Mouse (Mus musculus) CH12.LX (cell line): ENCODE measurements around the gene Nek9. TPM values are rescaled to one million over a fixed set of nuclear protein-coding genes. Genes with fewer than 3 reads are reported as not detected.

Source experiments
- DNase-seq: peaks from one replicate; pipeline ENCODE4 v3.0.0-alpha.2; 2013; ENCODE audit errors: extremely low read depth
- H3K27ac ChIP-seq: 2 replicates; pipeline ENCODE4 v1.5.1; 2012; ENCODE audit warnings: low read depth, mild to moderate bottlenecking, control low read depth, moderate library complexity; ENCODE audit not compliant: insufficient read depth
- H3K27me3 ChIP-seq: replicated peaks from 2 replicates; pipeline ENCODE3; 2012; ENCODE audit warnings: inconsistent platforms
- H3K36me3 ChIP-seq, 2 experiments: replicated peaks in 1 of 2; 2 replicates each; pipeline versions ENCODE3 to v1.6.1; 2012; ENCODE audit warnings: inconsistent platforms in 1 of 2, low read length in 1 of 2, mild to moderate bottlenecking in 1 of 2, mixed read lengths in 1 of 2, moderate library complexity in 1 of 2; ENCODE audit not compliant: control insufficient read depth in 1 of 2, insufficient read depth in 1 of 2
- H3K4me1 ChIP-seq, 2 experiments: 2 replicates each; pipeline ENCODE4 v1.6.1; 2012; ENCODE audit warnings: inconsistent platforms in 1 of 2, moderate library complexity in 1 of 2; ENCODE audit not compliant: insufficient read depth in 2 of 2, control insufficient read depth in 1 of 2
- H3K4me2 ChIP-seq: 2 replicates; pipeline ENCODE4 v1.6.1; 2012; ENCODE audit warnings: low read depth, mild to moderate bottlenecking, control low read depth; ENCODE audit not compliant: poor library complexity, insufficient read depth, severe bottlenecking
- H3K4me3 ChIP-seq, 3 experiments: fragments of 150-350 bp in 1 of 3; sonication (generic) in 1 of 3; replicated peaks in 1 of 3; 2 replicates each; pipeline versions ENCODE3 to v1.5.1; 2011 to 2012; ENCODE audit warnings: low read depth in 2 of 3, low read length in 2 of 3, mild to moderate bottlenecking in 2 of 3, moderate library complexity in 2 of 3, control low read depth in 1 of 3, improper control_type of control experiment in 1 of 3, inconsistent platforms in 1 of 3, mixed read lengths in 1 of 3; ENCODE audit not compliant: poor library complexity in 1 of 3
- H3K79me2 ChIP-seq: replicated peaks from 2 replicates; pipeline ENCODE4 v1.6.1; 2012; ENCODE audit warnings: mild to moderate bottlenecking, moderate library complexity; ENCODE audit not compliant: control insufficient read depth, poor library complexity, insufficient read depth, severe bottlenecking; ENCODE audit errors: extremely low read depth
- H3K9ac ChIP-seq: 2 replicates; pipeline ENCODE4 v1.6.1; 2012; ENCODE audit warnings: low read depth, mild to moderate bottlenecking, control low read depth, moderate library complexity; ENCODE audit not compliant: insufficient read depth
- H3K9me3 ChIP-seq: replicated peaks from 2 replicates; pipeline ENCODE3; 2012; ENCODE audit warnings: low read length, inconsistent platforms, mixed read lengths
- CHD1 ChIP-seq: IDR thresholded peaks from 2 replicates; pipeline ENCODE4 v1.6.1; 2012; ENCODE audit warnings: low read depth, low read length, improper control_type of control experiment, inconsistent platforms
- CHD2 ChIP-seq: IDR thresholded peaks from 2 replicates; pipeline ENCODE4 v1.6.1; 2011; ENCODE audit warnings: low read length, improper control_type of control experiment
- CTCF ChIP-seq, 2 experiments: IDR thresholded peaks in 1 of 2; conservative IDR thresholded peaks in 1 of 2; 2 replicates each; pipeline ENCODE4 v1.5.1; 2011 to 2012; ENCODE audit warnings: low read depth in 2 of 2, low read length in 2 of 2, improper control_type of control experiment in 1 of 2, inconsistent platforms in 1 of 2, mild to moderate bottlenecking in 1 of 2, moderate library complexity in 1 of 2
- ELF1 ChIP-seq: IDR thresholded peaks from 2 replicates; pipeline ENCODE4 v1.6.1; 2014; ENCODE audit warnings: low read depth, mild to moderate bottlenecking, inconsistent platforms, low read length, improper control_type of control experiment
- EP300 ChIP-seq: IDR thresholded peaks from 2 replicates; pipeline ENCODE4 v1.6.1; 2011; ENCODE audit warnings: low read length, improper control_type of control experiment
- GABPA ChIP-seq: IDR thresholded peaks from 2 replicates; pipeline ENCODE4 v1.6.1; 2012; ENCODE audit warnings: low read depth, low read length, improper control_type of control experiment, inconsistent platforms; ENCODE audit not compliant: insufficient replicate concordance
- IRF4 ChIP-seq: IDR thresholded peaks from 2 replicates; pipeline ENCODE4 v1.6.1; 2014; ENCODE audit warnings: low read depth, mild to moderate bottlenecking, inconsistent platforms, low read length, improper control_type of control experiment
- KAT2A ChIP-seq: IDR thresholded peaks from 2 replicates; pipeline ENCODE4 v1.6.1; 2012; ENCODE audit warnings: low read length, improper control_type of control experiment, inconsistent platforms; ENCODE audit not compliant: insufficient replicate concordance
- MEF2A ChIP-seq: IDR thresholded peaks from 2 replicates; pipeline ENCODE4 v1.6.1; 2014; ENCODE audit warnings: low read depth, mild to moderate bottlenecking, inconsistent platforms, low read length, improper control_type of control experiment, borderline replicate concordance
- MXI1 ChIP-seq: IDR thresholded peaks from 2 replicates; pipeline ENCODE4 v1.6.1; 2011; ENCODE audit warnings: mild to moderate bottlenecking, low read depth, low read length, improper control_type of control experiment
- MYC ChIP-seq: IDR thresholded peaks from 2 replicates; pipeline ENCODE4 v1.6.1; 2011; ENCODE audit warnings: low read depth, mild to moderate bottlenecking, improper control_type of control experiment, low read length
- NELFE ChIP-seq: IDR thresholded peaks from 2 replicates; pipeline ENCODE4 v1.6.1; 2011; ENCODE audit warnings: low read depth, low read length, improper control_type of control experiment
- NRF1 ChIP-seq: IDR thresholded peaks from 2 replicates; pipeline ENCODE4 v1.6.1; 2014; ENCODE audit warnings: low read depth, mild to moderate bottlenecking, inconsistent platforms, low read length, improper control_type of control experiment, moderate library complexity
- POLR2AphosphoS2 ChIP-seq: IDR thresholded peaks from 2 replicates; pipeline ENCODE4 v1.6.1; 2011; ENCODE audit warnings: low read depth, low read length, improper control_type of control experiment
- RCOR1 ChIP-seq: conservative IDR thresholded peaks from 2 replicates; pipeline ENCODE4 v1.6.1; 2012; ENCODE audit warnings: low read depth, mild to moderate bottlenecking, inconsistent platforms, low read length, improper control_type of control experiment
- SMC3 ChIP-seq: IDR thresholded peaks from 2 replicates; pipeline ENCODE4 v1.6.1; 2011; ENCODE audit warnings: low read depth, low read length, improper control_type of control experiment
- TCF12 ChIP-seq: IDR thresholded peaks from 2 replicates; pipeline ENCODE4 v1.6.1; 2014; ENCODE audit warnings: low read depth, mild to moderate bottlenecking, inconsistent platforms, low read length, improper control_type of control experiment
- UBTF ChIP-seq: IDR thresholded peaks from 2 replicates; pipeline ENCODE4 v1.6.1; 2012; ENCODE audit warnings: low read depth, mild to moderate bottlenecking, inconsistent platforms, low read length, improper control_type of control experiment, moderate library complexity
- USF1 ChIP-seq: IDR thresholded peaks from 2 replicates; pipeline ENCODE4 v1.6.1; 2014; ENCODE audit warnings: low read depth, mild to moderate bottlenecking, inconsistent platforms, low read length, improper control_type of control experiment
- USF2 ChIP-seq: conservative IDR thresholded peaks from 2 replicates; pipeline ENCODE4 v1.6.1; 2011; ENCODE audit warnings: low read depth, low read length, improper control_type of control experiment
- ZMIZ1 ChIP-seq: IDR thresholded peaks from 2 replicates; pipeline ENCODE4 v1.6.1; 2012; ENCODE audit warnings: low read depth, mild to moderate bottlenecking, inconsistent platforms, low read length, improper control_type of control experiment
- ZNF384 ChIP-seq: IDR thresholded peaks from 2 replicates; pipeline ENCODE4 v1.6.1; 2012; ENCODE audit warnings: low read depth, low read length, improper control_type of control experiment, inconsistent platforms
- dilution Hi-C: fragments of 300-500 bp; cut with MboI; formaldehyde crosslinking; loops from 2 replicates; pipeline ENCODE4 v1.14.3; 2020; ENCODE audit warnings: low sequenced_read_pairs; ENCODE audit not compliant: extremely low pct_unique_long_range_greater_than_20kb, extremely low pct_ligation_motif_present
- in situ Hi-C: fragments of 300-500 bp; cut with MboI; formaldehyde crosslinking; loops from 3 replicates; pipeline ENCODE4 v1.14.3; 2019; ENCODE audit warnings: low sequenced_read_pairs, low pct_ligation_motif_present, low pct_unique_long_range_greater_than_20kb, mixed read lengths
- polyA plus RNA-seq: library from polyadenylated mRNA; unstranded; fragments of >175 nt; gene quantifications from 2 replicates; pipeline ENCODE4 v1.2.1, GENCODE M21; 2012; ENCODE audit warnings: low read depth; ENCODE audit not compliant: insufficient read length
- total RNA-seq, 2 experiments: library from RNA; depleted of rRNA; stranded (reverse); fragments of 300-350 nt in 1 of 2; fragments of >200 nt in 1 of 2; gene quantifications; 2 replicates each; pipeline ENCODE4 v1.2.3; 2012 to 2014

Gene Nek9
- total and polyA plus RNA-seq, 3 experiments, result 15.6 to 30.9 (median 27.4) TPM

GRCm38 (mm10) chr12:85303256-85303655 lies 35.9 kb downstream of the Nek9 start:
- TF ChIP-seq NELFE (no peak), MYC (no peak), KAT2A (no peak), RCOR1 (no peak), EP300 (no peak), CTCF (conservative IDR thresholded peaks at IDR 0.05 in 1 of 2, IDR thresholded peaks at IDR 0.05 in 1 of 2; ENCODE audit: low read depth in 2 of 2, low read length in 2 of 2) (no peak), IRF4 (no peak), ZMIZ1 (no peak)
- Histone ChIP-seq H3K9ac (no peak overlapping the region), H3K27me3 (no peaks in the 10 kb centered on the region), H3K4me3 (no peak overlapping the region), H3K27ac (no peak overlapping the region), H3K9me3 (no peaks in the 10 kb centered on the region), H3K4me2 (no peak overlapping the region), H3K4me1 (peaks cover 11 to 14% of the 10 kb centered on the region in 2 experiments), H3K79me2 (no peaks in the 10 kb centered on the region), H3K36me3 (peaks cover 64 to 90% of the 10 kb centered on the region in 2 experiments)
- in situ Hi-C loops, result no loop called here
- dilution Hi-C loops, result no loop called here
- no peak for DNase-seq

GRCm38 (mm10) chr12:85298835-85299180 lies 40.4 kb downstream of the Nek9 start:
- peaks cover 4% of the 10 kb centered on the region for H3K9me3 ChIP-seq
- TF ChIP-seq MEF2A, result no peak
- no peak for TF ChIP-seq CHD1
- TF ChIP-seq CTCF (conservative IDR thresholded peaks at IDR 0.05 in 1 of 2, IDR thresholded peaks at IDR 0.05 in 1 of 2; ENCODE audit: low read depth in 2 of 2, low read length in 2 of 2), result no peak
- no peak for TF ChIP-seq NRF1
- TF ChIP-seq ZMIZ1, result no peak
- no peak for TF ChIP-seq USF2
- TF ChIP-seq GABPA, result no peak
- no peak for TF ChIP-seq RCOR1
- TF ChIP-seq USF1, result no peak
- TF ChIP-seq MYC, result no peak
- no peak for TF ChIP-seq ELF1
- no peak for TF ChIP-seq ZNF384
- no peak for TF ChIP-seq TCF12
- no peak for TF ChIP-seq NELFE
- TF ChIP-seq CHD2, result no peak
- no peak for TF ChIP-seq SMC3
- no peak for TF ChIP-seq IRF4
- TF ChIP-seq UBTF, result no peak
- no peak for TF ChIP-seq POLR2AphosphoS2
- no peak for TF ChIP-seq MXI1
- TF ChIP-seq, all 38 proteins: peak for 0
- peaks cover 33 to 51% of the 10 kb centered on the region in 2 experiments for H3K36me3 ChIP-seq

More at GRCm38 (mm10) chr12:85298835-85299180, 40.4 kb downstream of the Nek9 start:
- H3K27ac ChIP-seq, result no peak overlapping the region
- no peak overlapping the region for H3K4me2 ChIP-seq
- no peaks in the 10 kb centered on the region for H3K27me3 ChIP-seq
- no peaks in the 10 kb centered on the region for H3K79me2 ChIP-seq
- dilution Hi-C loops, result no loop called here
- no peak overlapping the region for H3K4me3 ChIP-seq
- in situ Hi-C loops, result loop anchor here (10.0 kb wide), 1 partner anchor 134 kb away; no protein-coding TSS in a partner anchor
- no peak overlapping the region for H3K9ac ChIP-seq
- DNase-seq, result no peak
- H3K4me1 ChIP-seq, result no peaks in the 10 kb centered on the region
